Mouse (Mus musculus) left cerebral cortex, adult 18-20 months (tissue): Measurements from ENCODE around the gene Tm9sf4. TPM values are rescaled to one million over a fixed set of nuclear protein-coding genes. Genes with fewer than 3 reads are reported as not detected.

Source experiments
- DNase-seq, 2 experiments: peaks; one replicate each; pipeline ENCODE4 v3.0.0; 2021 to 2022; ENCODE audit warnings: low spot score in 2 of 2, mixed read lengths in 1 of 2
- long read RNA-seq, 2 experiments: library from polyadenylated mRNA; stranded (forward); transcript quantifications; one replicate each; pipeline ENCODE4 v2.0.0; 2021
- total RNA-seq, 2 experiments: library from RNA; stranded (reverse); gene quantifications; 2 replicates each; pipeline ENCODE4 v1.2.3; 2021

Tm9sf4 gene
- 100 to 1,000 TPM; 101 to 106 TPM for total RNA-seq
- long read RNA-seq, experiment 1, transcript Tm9sf4-201 (18 exons, 3,896 nt) = major isoform, 69 of 121 reads
- long read RNA-seq, experiment 1, partial matches to known transcripts = 21 of 121 reads
- long read RNA-seq, experiment 1, other reads (novel, unspliced or antisense) = 29 of 121 reads
- long read RNA-seq, experiment 2, transcript Tm9sf4-201 (18 exons, 3,896 nt) = major isoform, 33 of 68 reads
- long read RNA-seq, experiment 2, partial matches to known transcripts = 24 of 68 reads
- long read RNA-seq, experiment 2, other reads (novel, unspliced or antisense) = 10 of 68 reads

GRCm38 (mm10) chr2:153160844-153161683 lies at the start of gene Tm9sf4:
TSS of gene Tm9sf4 (plus strand) at chr2:153161303.
- peak; percentile 95 for DNase-seq

DNA sequence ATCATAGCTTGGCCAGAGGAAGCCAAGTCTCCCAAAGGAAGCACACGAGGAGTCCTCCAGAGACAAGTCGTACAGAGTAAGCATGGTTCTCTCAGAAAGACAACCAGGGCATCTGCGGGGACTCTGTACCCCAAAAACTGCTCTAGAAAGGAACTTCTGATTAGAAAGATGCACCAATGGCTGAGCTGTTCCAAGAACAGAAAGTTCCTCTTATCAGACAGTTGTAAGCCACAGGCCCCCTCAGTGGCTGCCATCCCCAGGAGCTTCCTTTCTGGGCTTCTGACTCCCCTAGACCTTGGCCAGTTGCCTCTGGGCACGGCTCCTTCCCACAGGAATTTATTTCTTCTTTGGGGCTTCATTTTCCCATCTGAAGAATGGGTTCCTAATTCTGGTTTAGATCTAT lies 45.4 kb upstream of the Tm9sf4 start:
- DNase-seq = no peak

- DNase-seq = no peak
Measured at GRCm38 (mm10) chr2:153117051-153117486, 44.0 kb upstream of the Tm9sf4 start.

- no peak for DNase-seq
Measured at GRCm38 (mm10) chr2:153119488-153119887, 41.6 kb upstream of the Tm9sf4 start.

GRCm38 (mm10) chr2:153120126-153120525 lies 41.0 kb upstream of the Tm9sf4 start:
- DNase-seq = no peak

DNA sequence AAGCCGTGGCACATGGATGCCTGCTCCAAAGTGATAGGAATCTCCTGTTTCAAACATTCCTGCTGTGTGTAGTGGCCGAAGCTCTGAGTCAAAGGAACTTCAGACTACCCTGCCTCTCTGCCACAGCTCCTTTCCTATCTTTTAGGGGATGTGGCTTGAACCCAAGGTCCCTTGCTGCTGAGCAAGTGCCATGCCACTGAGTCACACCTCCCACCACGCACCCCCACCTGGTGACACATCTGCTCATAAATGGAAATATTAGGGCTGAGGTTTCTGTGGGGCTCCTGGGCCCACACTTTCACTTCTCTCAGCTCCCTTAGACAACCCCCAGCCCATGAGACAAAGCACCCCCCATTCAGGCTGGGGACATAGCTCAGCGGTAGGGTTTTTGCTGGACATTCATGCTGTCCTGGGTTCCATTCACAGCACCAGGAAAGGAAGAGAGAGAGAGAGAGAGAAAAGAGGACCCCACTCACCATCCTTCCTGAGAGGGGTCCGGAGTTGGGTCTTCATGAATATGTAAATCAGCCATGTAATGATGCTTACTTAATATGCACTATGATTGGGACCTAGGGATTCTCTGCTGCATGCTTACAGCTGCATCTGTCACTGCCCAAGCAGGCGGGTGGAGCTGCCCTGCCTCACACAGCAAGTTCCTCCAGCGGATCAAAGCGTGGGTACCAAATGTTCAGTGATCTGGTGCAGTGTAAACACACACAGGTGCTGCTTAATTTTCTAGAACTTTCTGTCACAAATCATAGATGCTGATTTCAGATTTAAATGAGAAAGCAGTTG lies 39.1 kb upstream of the Tm9sf4 start:
- DNase-seq = no peak

DNA sequence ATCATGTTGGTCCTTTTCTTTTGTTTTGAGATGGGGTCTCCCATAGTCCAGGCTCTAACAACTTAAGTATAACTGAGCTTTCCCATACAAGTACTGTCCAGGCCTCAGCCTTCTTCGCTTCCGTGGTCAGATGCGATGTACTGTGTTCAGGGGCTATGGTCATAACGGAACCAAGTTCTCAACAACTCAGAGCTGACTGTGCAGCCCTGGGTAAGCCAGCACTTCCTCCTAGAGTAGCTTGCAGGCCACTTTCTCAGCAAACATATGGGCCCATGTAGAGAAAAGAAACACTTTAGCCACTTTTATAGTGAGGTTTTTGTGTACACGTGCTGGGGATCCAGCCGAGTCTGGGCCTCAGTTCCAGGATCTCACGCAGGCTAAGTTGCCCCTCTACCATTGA lies 38.4 kb upstream of the Tm9sf4 start:
- no peak for DNase-seq

GRCm38 (mm10) chr2:153125875-153126274 lies 35.2 kb upstream of the Tm9sf4 start:
- no peak for DNase-seq

DNA sequence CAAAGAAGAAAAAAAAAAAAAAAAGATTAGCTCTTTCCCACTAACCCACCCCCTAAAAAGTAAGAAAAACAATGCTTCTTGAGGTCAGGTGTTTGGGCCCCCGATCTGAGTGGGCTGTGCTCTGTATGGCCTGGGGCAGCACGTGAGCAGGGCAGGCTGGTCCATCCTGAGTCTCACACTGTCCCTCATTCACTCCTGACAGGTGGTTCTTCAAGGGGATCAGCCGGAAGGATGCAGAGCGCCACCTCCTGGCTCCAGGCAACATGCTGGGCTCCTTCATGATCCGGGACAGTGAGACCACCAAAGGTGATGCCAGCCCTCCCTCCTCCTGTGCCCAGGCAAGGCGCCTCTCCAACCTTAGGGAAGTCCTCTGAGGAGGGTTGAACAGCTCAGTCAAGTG lies 30.1 kb upstream of the Tm9sf4 start:
- no peak for DNase-seq

DNA sequence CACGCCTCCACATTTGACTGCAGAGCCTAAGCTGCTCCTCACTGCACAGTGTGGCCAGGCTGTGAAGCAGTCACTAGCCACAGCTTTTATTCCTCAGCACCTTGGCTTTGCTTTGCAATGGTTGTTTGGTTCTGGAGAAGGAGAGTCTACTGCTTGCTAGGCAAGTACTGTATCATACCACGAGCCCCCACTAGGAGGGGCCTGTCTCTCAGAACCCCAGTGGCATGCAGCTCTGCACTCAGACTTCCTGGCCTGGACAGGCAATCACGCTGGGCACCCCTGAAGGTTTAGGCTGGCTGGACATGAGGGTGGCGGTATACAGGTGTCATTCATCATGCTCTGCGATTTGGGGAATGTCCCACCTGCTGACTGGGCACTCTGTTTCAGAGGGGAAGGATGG lies 26.9 kb upstream of the Tm9sf4 start:
- DNase-seq = no peak

GRCm38 (mm10) chr2:153136211-153136610 lies 24.9 kb upstream of the Tm9sf4 start:
- DNase-seq = no peak

- no peak for DNase-seq
Measured at GRCm38 (mm10) chr2:153139158-153139557, 21.9 kb upstream of the Tm9sf4 start.

GRCm38 (mm10) chr2:153139996-153140613 lies 21.0 kb upstream of the Tm9sf4 start:
- DNase-seq = peak in 1 of 2 experiments; percentile 7

DNA sequence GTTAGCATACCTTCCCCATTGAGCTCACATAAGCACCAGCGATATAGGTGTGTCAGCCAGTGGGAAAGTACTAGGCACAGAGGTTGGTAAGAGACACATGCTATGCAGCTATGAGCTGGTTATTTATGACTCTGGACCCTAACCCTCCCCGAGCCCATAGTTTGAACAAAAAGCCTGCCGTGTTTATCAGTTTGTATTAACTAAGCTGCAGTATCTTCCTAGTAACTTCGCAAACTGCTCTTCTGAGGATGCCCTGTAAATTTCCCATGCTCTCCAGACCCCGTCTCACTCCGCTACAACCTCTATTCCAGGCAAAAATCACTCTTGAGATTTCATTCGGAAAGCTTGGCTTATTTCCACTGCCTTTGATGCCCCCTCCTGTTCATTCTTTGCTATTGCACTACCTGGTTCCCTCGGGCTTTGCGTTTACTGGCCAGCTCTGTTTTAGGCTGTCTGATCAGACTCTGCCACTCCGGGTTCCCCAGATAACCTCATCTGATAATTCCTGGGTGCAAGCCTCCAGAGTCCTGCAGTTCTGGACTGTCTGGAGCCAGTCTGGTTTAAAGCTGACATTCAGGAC lies 18.4 kb upstream of the Tm9sf4 start:
- DNase-seq = peak; percentile 58 to 67

DNA sequence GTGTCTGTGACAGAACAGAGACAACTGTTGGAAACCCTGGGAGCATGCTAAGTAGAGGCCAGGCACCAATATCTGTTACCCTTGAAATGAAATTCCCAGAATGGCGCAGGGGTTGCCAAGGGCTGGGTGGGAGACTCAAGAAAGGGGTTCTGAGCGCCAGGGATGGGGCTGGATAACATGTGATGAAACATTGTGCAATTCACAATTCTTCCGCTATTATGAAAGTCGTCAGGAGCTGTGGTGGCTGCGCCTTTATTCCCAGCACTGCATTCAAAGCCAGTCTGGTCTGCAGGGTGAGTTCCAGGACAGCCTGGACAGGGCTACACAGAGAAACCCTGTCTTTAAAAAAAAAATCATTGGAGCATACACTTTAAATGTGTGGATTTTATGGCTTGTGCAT lies 15.8 kb upstream of the Tm9sf4 start:
- DNase-seq = no peak

DNA sequence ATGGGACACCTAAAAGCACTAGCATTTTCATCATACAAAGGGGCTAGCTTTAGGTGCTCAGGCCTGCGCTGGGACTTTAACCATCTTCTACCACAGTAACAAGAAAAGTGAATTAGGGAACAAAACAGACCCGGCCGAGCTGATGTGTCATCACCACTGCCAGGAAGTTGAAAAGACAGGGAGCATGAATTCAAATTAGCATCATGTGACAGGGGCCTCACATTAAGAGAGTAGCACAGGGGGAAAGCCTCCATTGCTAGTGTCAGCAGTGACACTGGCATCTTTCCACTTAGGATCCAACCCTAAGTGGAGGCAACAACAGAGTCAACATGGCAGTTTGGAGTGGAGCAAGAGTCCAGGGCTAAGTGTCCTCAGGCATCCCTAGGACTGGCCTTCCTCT lies 13.9 kb upstream of the Tm9sf4 start:
- no peak for DNase-seq

- peak; percentile 72 to 76 for DNase-seq
Measured at GRCm38 (mm10) chr2:153147715-153148114, 13.4 kb upstream of the Tm9sf4 start.

- DNase-seq = no peak
Measured at GRCm38 (mm10) chr2:153149742-153150141, 11.4 kb upstream of the Tm9sf4 start.

GRCm38 (mm10) chr2:153151026-153151425 lies 10.1 kb upstream of the Tm9sf4 start:
- peak; percentile 29 to 59 for DNase-seq

DNA sequence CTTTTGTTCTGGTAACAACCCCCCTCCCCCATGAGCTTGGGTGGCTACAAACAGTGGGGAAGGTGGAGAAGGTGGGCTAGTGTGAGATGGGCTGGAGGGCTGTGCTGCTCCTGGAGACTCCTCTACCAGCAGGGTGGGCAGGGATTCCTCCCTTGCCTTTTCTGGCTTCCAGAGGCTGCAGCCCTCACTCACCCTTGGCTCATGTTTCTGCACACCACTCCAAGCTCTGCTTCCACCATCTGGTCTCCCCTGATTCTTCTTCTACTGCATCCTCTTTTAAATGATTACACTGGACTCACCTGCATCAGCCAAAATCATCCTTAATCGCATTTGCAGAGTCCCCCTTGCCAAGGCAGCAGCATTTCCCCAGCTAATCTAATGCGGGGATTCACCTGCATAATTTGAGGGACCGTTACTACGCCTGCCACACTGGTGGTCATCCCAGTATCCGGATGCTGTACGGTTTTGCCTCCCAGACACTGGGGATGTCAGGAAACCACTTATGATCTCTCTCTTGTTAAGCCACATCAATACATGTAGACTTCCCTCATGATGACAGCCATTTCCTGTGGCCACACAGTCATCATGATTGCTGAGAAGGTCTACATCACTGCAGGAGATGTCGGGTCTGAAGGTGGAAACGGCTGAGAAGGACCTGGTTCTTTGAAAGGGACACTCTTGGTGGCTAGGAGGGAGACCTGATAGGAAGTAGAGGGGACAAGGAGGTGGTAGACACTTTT lies 9.0 kb upstream of the Tm9sf4 start:
- no peak for DNase-seq
